Mouse (Mus musculus): ENCODE results near the gene Foxe3. TPM values are rescaled to one million over a fixed set of nuclear protein-coding genes. Genes with fewer than 3 reads are reported as not detected.
"Not testable (repeated sequence)": the region's sequence is repeated elsewhere in the genome, so short reads cannot be mapped to it uniquely, and the experiment has no call there.

The Foxe3 gene
- total RNA-seq (2021), result not detected
- long read RNA-seq, experiment 1, result 0 reads
- long read RNA-seq, experiment 2, result 0 reads

- DNase-seq (ENCODE audit: low spot score), result no peak
These were observed at the start of gene Foxe3 for GRCm38 (mm10) chr4:114925917-114926312. Gene Foxe3, minus strand, starts transcription at chr4:114926013.

- no peak for DNase-seq (ENCODE audit: low spot score)
These were observed 47.5 kb upstream of the Foxe3 start for GRCm38 (mm10) chr4:114973229-114973740.

- DNase-seq (ENCODE audit: low spot score), result peak; percentile 30
These were observed 44.9 kb upstream of the Foxe3 start for GRCm38 (mm10) chr4:114970736-114971135.

GRCm38 (mm10) chr4:114960881-114961280, 35.1 kb upstream of the Foxe3 start:
- DNase-seq (ENCODE audit: low spot score), result not testable (repeated sequence)

- no peak for DNase-seq (ENCODE audit: low spot score)
These were observed 33.7 kb upstream of the Foxe3 start for GRCm38 (mm10) chr4:114959533-114959932.

GRCm38 (mm10) chr4:114958786-114959185, 33.0 kb upstream of the Foxe3 start:
- no peak for DNase-seq (ENCODE audit: low spot score)

- no peak for DNase-seq (ENCODE audit: low spot score)
These were observed 32.4 kb upstream of the Foxe3 start for GRCm38 (mm10) chr4:114958231-114958630.

GRCm38 (mm10) chr4:114957403-114957802, 31.6 kb upstream of the Foxe3 start:
- DNase-seq (ENCODE audit: low spot score), result no peak

GRCm38 (mm10) chr4:114953172-114953571, 27.4 kb upstream of the Foxe3 start:
- DNase-seq (ENCODE audit: low spot score), result no peak

GRCm38 (mm10) chr4:114947852-114948481, 22.2 kb upstream of the Foxe3 start:
- DNase-seq (ENCODE audit: low spot score), result no peak

GRCm38 (mm10) chr4:114947395-114947794, 21.6 kb upstream of the Foxe3 start:
- peak; percentile 81 for DNase-seq (ENCODE audit: low spot score)

GRCm38 (mm10) chr4:114946416-114946815, 20.6 kb upstream of the Foxe3 start:
- DNase-seq (ENCODE audit: low spot score), result no peak

GRCm38 (mm10) chr4:114945021-114945420, 19.2 kb upstream of the Foxe3 start:
- no peak for DNase-seq (ENCODE audit: low spot score)

- DNase-seq (ENCODE audit: low spot score), result no peak
These were observed 16.8 kb upstream of the Foxe3 start for GRCm38 (mm10) chr4:114942583-114942982.

- DNase-seq (ENCODE audit: low spot score), result no peak
These were observed 16.3 kb upstream of the Foxe3 start for GRCm38 (mm10) chr4:114942112-114942511.

GRCm38 (mm10) chr4:114941311-114941710, 15.5 kb upstream of the Foxe3 start:
- DNase-seq (ENCODE audit: low spot score), result no peak

- no peak for DNase-seq (ENCODE audit: low spot score)
These were observed 12.4 kb upstream of the Foxe3 start for GRCm38 (mm10) chr4:114938248-114938647.

- peak; percentile 50 for DNase-seq (ENCODE audit: low spot score)
These were observed 11.7 kb upstream of the Foxe3 start for GRCm38 (mm10) chr4:114937459-114938047.

GRCm38 (mm10) chr4:114934188-114934587, 8.4 kb upstream of the Foxe3 start:
- DNase-seq (ENCODE audit: low spot score), result no peak

- no peak for DNase-seq (ENCODE audit: low spot score)
These were observed 6.9 kb upstream of the Foxe3 start for GRCm38 (mm10) chr4:114932747-114933146.

- DNase-seq (ENCODE audit: low spot score), result no peak
These were observed 3.3 kb upstream of the Foxe3 start for GRCm38 (mm10) chr4:114929155-114929554.

- no peak for DNase-seq (ENCODE audit: low spot score)
These were observed 569 bp downstream of the Foxe3 start for GRCm38 (mm10) chr4:114924971-114925916.

Measured in gastrocnemius, adult 18-20 months (tissue).